In the genomic region with DNA sequence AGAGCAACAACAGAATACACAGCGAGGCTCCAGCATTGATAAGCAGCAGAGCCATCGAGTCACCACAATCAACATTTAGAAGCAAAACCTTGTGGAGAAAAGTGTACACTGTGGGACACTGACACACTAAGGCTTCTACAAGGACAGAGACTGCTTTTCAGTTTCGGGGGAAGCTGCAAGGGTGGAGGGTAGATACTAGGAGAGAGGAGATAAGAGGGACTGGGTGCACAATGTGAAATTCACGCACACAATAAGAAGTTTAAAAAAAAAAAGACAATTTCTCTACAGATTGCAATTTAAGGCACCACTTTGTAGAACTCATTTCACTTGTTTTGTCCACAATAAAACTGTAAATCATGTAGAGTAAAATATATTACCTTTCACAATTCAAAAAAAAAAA, we compare ENCODE assay signal across 1 mouse cellular context.
TF ChIP-seq lines count a peak whose summit lies in the region.

No protein-coding gene starts in this region.

TF ChIP-seq in MEL, 35 proteins besides CTCF, POLR2A, EP300 and RAD21 (continued from another document):
- TF ChIP-seq TBP (IDR thresholded peaks at IDR 0.05; ENCODE audit: low read depth, low read length) (0 out of 2 replicates have a peak, but pooled peaks have one; percentile 17), UBTF (IDR thresholded peaks at IDR 0.05; ENCODE audit: borderline replicate concordance, insufficient read depth, low read depth, low read length) (no peak), TAL1 (IDR thresholded peaks at IDR 0.05; ENCODE audit: low read length) (peak; percentile 16; the same call in 1 of the 2 replicates), SIN3A (IDR thresholded peaks at IDR 0.05; ENCODE audit: low read length) (0 out of 2 replicates have a peak, but pooled peaks have one; percentile 38), GATA1 (IDR thresholded peaks at IDR 0.05; ENCODE audit: low read depth, low read length) (peak; percentile 80), TCF12 (IDR thresholded peaks at IDR 0.05; ENCODE audit: low read depth, low read length) (0 out of 2 replicates have a peak, but pooled peaks have one; percentile 37), MXI1 (IDR thresholded peaks at IDR 0.05; ENCODE audit: low read depth, low read length) (peak; percentile 67), ETS1 (IDR thresholded peaks at IDR 0.05; ENCODE audit: low read depth, low read length) (peak; percentile 43; the same call in 1 of the 2 replicates), ELF1 (IDR thresholded peaks at IDR 0.05; ENCODE audit: low read depth, low read length) (no peak)
